Mouse (Mus musculus) E14TG2a.4 (cell line): ENCODE results near the gene Atg4b.

Experiments
- CTCF ChIP-seq: conservative IDR thresholded peaks from 2 replicates; pipeline ENCODE4 v1.5.1; 2014; ENCODE audit warnings: low read length
- NANOG ChIP-seq: IDR thresholded peaks from 2 replicates; pipeline ENCODE4 v1.6.1; 2014; ENCODE audit warnings: borderline replicate concordance, low read length, mixed read lengths

GRCm38 (mm10) chr1:93823796-93824495 lies 72.6 kb downstream of the Atg4b start:
- TF ChIP-seq CTCF, result no peak
- TF ChIP-seq NANOG, result no peak
